Mouse (Mus musculus) forebrain, postnatal 0 days (tissue): Measurements from ENCODE around the gene Tmem79. TPM values are rescaled to one million over a fixed set of nuclear protein-coding genes. Genes with fewer than 3 reads are reported as not detected.

Experiments used
- ATAC-seq: fragments of 200-750 bp; cut with Nextera tagmentation; 2 replicates; pipeline ENCODE4 v1.8.0; 2017; ENCODE audit warnings: mild to moderate bottlenecking, moderate library complexity
- DNase-seq: peaks from one replicate; pipeline ENCODE4 v3.0.0-alpha.2; 2015
- H3K27ac ChIP-seq: fragments of 300-500 bp; sonication (generic); 2 replicates; pipeline ENCODE4 v1.5.1; 2014; ENCODE audit warnings: low read depth, mild to moderate bottlenecking, antibody characterized with exemption, low read length, moderate library complexity, mixed read lengths
- H3K27me3 ChIP-seq: fragments of 300-500 bp; sonication (generic); 2 replicates; pipeline ENCODE4 v1.6.1; 2014; ENCODE audit warnings: mild to moderate bottlenecking, low read length, mixed read lengths; ENCODE audit not compliant: insufficient read depth
- H3K36me3 ChIP-seq: fragments of 300-500 bp; sonication (generic); 2 replicates; pipeline ENCODE4 v1.6.1; 2014; ENCODE audit warnings: mild to moderate bottlenecking, moderate library complexity; ENCODE audit not compliant: insufficient read depth
- H3K4me1 ChIP-seq: fragments of 300-500 bp; sonication (generic); 2 replicates; pipeline ENCODE4 v1.6.1; 2014; ENCODE audit warnings: antibody characterized with exemption; ENCODE audit not compliant: insufficient read depth
- H3K4me2 ChIP-seq: fragments of 300-500 bp; sonication (generic); 2 replicates; pipeline ENCODE4 v1.6.1; 2014; ENCODE audit warnings: low read depth, mild to moderate bottlenecking, moderate library complexity
- H3K4me3 ChIP-seq: fragments of 300-500 bp; sonication (generic); 2 replicates; pipeline ENCODE4 v1.5.1; 2014; ENCODE audit warnings: low read depth, low read length, mixed read lengths
- H3K9ac ChIP-seq: fragments of 300-500 bp; sonication (generic); 2 replicates; pipeline ENCODE4 v1.6.1; 2014; ENCODE audit warnings: mild to moderate bottlenecking
- H3K9me3 ChIP-seq: fragments of 300-500 bp; sonication (generic); 2 replicates; pipeline ENCODE4 v1.6.1; 2016; ENCODE audit warnings: low read length
- CTCF ChIP-seq: sonication (generic); IDR thresholded peaks from 2 replicates; pipeline ENCODE4 v1.5.1; 2016; ENCODE audit warnings: antibody characterized with exemption, control low read depth, low read depth
- WGBS: fragments of 180-500 bp; shearing (Covaris S2); extraction: QIAGEN DNeasy Blood & Tissue Kit; methylation state at CpG from one replicate; pipeline ENCODE4 v1.1.7; 2014; 5-methylcytosine and 5-hydroxymethylcytosine counted together
- polyA plus RNA-seq: library from polyadenylated mRNA; unstranded; fragments of >200 nt; fragmentation: Nextera tagmentation; extraction: Ambion mirVana; gene quantifications from 2 replicates; pipeline ENCODE4 v1.2.1, GENCODE M21; 2015
- total RNA-seq: library from RNA; depleted of rRNA; stranded (reverse); fragments of >200 nt; gene quantifications from 2 replicates; pipeline ENCODE4 v1.2.3, GENCODE M21; 2014

Tmem79 gene
- total and polyA plus RNA-seq, 2 experiments from 2014 or later, result 0.33 to 0.92 TPM

- peak overlapping the region; percentile 57; the same call in 1 of the 2 replicates for H3K4me2 ChIP-seq
- no peak overlapping the region for H3K9ac ChIP-seq
- H3K4me1 ChIP-seq, result peaks cover 16% of the 10 kb centered on the region; the same call in 1 of the 2 replicates
- DNase-seq (no peak), ATAC-seq (no peak)
- no peaks in the 10 kb centered on the region for H3K27me3 ChIP-seq
- H3K9me3 ChIP-seq, result no peaks in the 10 kb centered on the region
- TF ChIP-seq CTCF, result no peak
- peaks cover 10% of the 10 kb centered on the region for H3K36me3 ChIP-seq
- H3K4me3 ChIP-seq, result no peak overlapping the region
- WGBS, result 86% methylated on average over 11 of the region's 11 CpGs
- no peak overlapping the region for H3K27ac ChIP-seq
These were observed 1.5 kb upstream of the Tmem79 start for GRCm38 (mm10) chr3:88337367-88338020.

GRCm38 (mm10) chr3:88335436-88336053, 403 bp downstream of the Tmem79 start:
- H3K27ac ChIP-seq, result peak overlapping the region; percentile 95
- peak overlapping the region; percentile 88 for H3K9ac ChIP-seq
- DNase-seq, result no peak
- peaks cover 16% of the 10 kb centered on the region; the same call in 1 of the 2 replicates for H3K4me1 ChIP-seq
- H3K9me3 ChIP-seq, result no peaks in the 10 kb centered on the region
- H3K4me2 ChIP-seq, result peak overlapping the region; percentile 78
- H3K4me3 ChIP-seq, result peak overlapping the region; percentile 89
- peak; percentile 48 for ATAC-seq
- TF ChIP-seq CTCF, result no peak
- no peaks in the 10 kb centered on the region for H3K27me3 ChIP-seq
- no peaks in the 10 kb centered on the region for H3K36me3 ChIP-seq
- WGBS, result 2% methylated on average over 27 of the region's 27 CpGs

- Histone ChIP-seq H3K4me2 (peak overlapping the region; percentile 78), H3K27me3 (no peaks in the 10 kb centered on the region), H3K27ac (no peak overlapping the region), H3K36me3 (no peaks in the 10 kb centered on the region), H3K4me3 (peak overlapping the region; percentile 89), H3K4me1 (peaks cover 16% of the 10 kb centered on the region; the same call in 1 of the 2 replicates), H3K9ac (peak overlapping the region; percentile 88; the same call in 1 of the 2 replicates), H3K9me3 (no peaks in the 10 kb centered on the region)
- DNase-seq (no peak), ATAC-seq (no peak)
- TF ChIP-seq CTCF, result no peak
- 35% methylated on average over 3 of the region's 3 CpGs for WGBS
These were observed 979 bp downstream of the Tmem79 start for GRCm38 (mm10) chr3:88334902-88335435.

GRCm38 (mm10) chr3:88334029-88334658, 1.8 kb downstream of the Tmem79 start:
- Histone ChIP-seq H3K4me3 (no peak overlapping the region), H3K27me3 (no peaks in the 10 kb centered on the region), H3K4me2 (no peak overlapping the region), H3K36me3 (0 out of 2 replicates have a peak, but pooled peaks cover 6% of the 10 kb centered on the region), H3K9ac (no peak overlapping the region), H3K4me1 (peaks cover 16% of the 10 kb centered on the region; the same call in 1 of the 2 replicates), H3K27ac (no peak overlapping the region), H3K9me3 (no peaks in the 10 kb centered on the region)
- DNase-seq (no peak), ATAC-seq (no peak)
- TF ChIP-seq CTCF, result no peak
- 71% methylated on average over 12 of the region's 12 CpGs for WGBS

- Histone ChIP-seq H3K9me3 (no peaks in the 10 kb centered on the region), H3K4me3 (no peak overlapping the region), H3K27ac (no peak overlapping the region), H3K27me3 (no peaks in the 10 kb centered on the region), H3K9ac (no peak overlapping the region), H3K36me3 (peaks cover 11% of the 10 kb centered on the region; the same call in 1 of the 2 replicates), H3K4me2 (no peak overlapping the region), H3K4me1 (0 out of 2 replicates have a peak, but pooled peaks cover 4% of the 10 kb centered on the region)
- ATAC-seq (no peak), DNase-seq (no peak)
- peak; percentile 44 for TF ChIP-seq CTCF
- WGBS, result 14% methylated on average over 2 of the region's 2 CpGs
These were observed 4.7 kb downstream of the Tmem79 start for GRCm38 (mm10) chr3:88331282-88331681.

- Histone ChIP-seq H3K9me3 (no peaks in the 10 kb centered on the region), H3K36me3 (peaks cover 11% of the 10 kb centered on the region; the same call in 1 of the 2 replicates), H3K27ac (no peak overlapping the region), H3K4me3 (no peak overlapping the region), H3K27me3 (no peaks in the 10 kb centered on the region), H3K4me1 (peaks cover 6% of the 10 kb centered on the region; the same call in 1 of the 2 replicates), H3K4me2 (no peak overlapping the region), H3K9ac (no peak overlapping the region)
- 83% methylated on average over 5 of the region's 5 CpGs for WGBS
- DNase-seq (no peak), ATAC-seq (no peak)
- TF ChIP-seq CTCF, result no peak
These were observed 7.0 kb downstream of the Tmem79 start for GRCm38 (mm10) chr3:88328956-88329355.
